Mouse (Mus musculus): ENCODE data around the gene Ndc80. TPM values are rescaled to one million over a fixed set of nuclear protein-coding genes. Genes with fewer than 3 reads are reported as not detected.

Gene Ndc80
- polyA plus RNA-seq, 1 experiment: 0.38 TPM

- no peak for TF ChIP-seq POLR2A (IDR thresholded peaks at IDR 0.05; ENCODE audit: extremely low read depth, insufficient read depth, low read length)
- TF ChIP-seq CTCF (IDR thresholded peaks at IDR 0.05; ENCODE audit: extremely low read depth, insufficient read depth, low read length): no peak
- Histone ChIP-seq H3K4me3 (ENCODE audit: insufficient read depth, low read length) (no peak overlapping the region), H3K27ac (ENCODE audit: insufficient read depth, low read length) (no peak overlapping the region), H3K4me1 (ENCODE audit: control insufficient read depth, insufficient read depth, low read length) (no peaks in the 10 kb centered on the region)
Measured at GRCm38 (mm10) chr17:71510297-71510696, 16.4 kb downstream of the Ndc80 start.

GRCm38 (mm10) chr17:71506832-71507231 is 19.8 kb downstream of the Ndc80 start:
- Histone ChIP-seq H3K4me1 (ENCODE audit: control insufficient read depth, insufficient read depth, low read length) (no peaks in the 10 kb centered on the region), H3K27ac (ENCODE audit: insufficient read depth, low read length) (no peak overlapping the region), H3K4me3 (ENCODE audit: insufficient read depth, low read length) (no peak overlapping the region)
- TF ChIP-seq CTCF (IDR thresholded peaks at IDR 0.05; ENCODE audit: extremely low read depth, insufficient read depth, low read length): no peak
- no peak for TF ChIP-seq POLR2A (IDR thresholded peaks at IDR 0.05; ENCODE audit: extremely low read depth, insufficient read depth, low read length)

- TF ChIP-seq POLR2A (IDR thresholded peaks at IDR 0.05; ENCODE audit: extremely low read depth, insufficient read depth, low read length) (no peak), CTCF (IDR thresholded peaks at IDR 0.05; ENCODE audit: extremely low read depth, insufficient read depth, low read length) (no peak)
- H3K27ac ChIP-seq (ENCODE audit: insufficient read depth, low read length): no peak overlapping the region
- no peaks in the 10 kb centered on the region for H3K4me1 ChIP-seq (ENCODE audit: control insufficient read depth, insufficient read depth, low read length)
- no peak overlapping the region for H3K4me3 ChIP-seq (ENCODE audit: insufficient read depth, low read length)
Measured at GRCm38 (mm10) chr17:71495784-71496183, 30.9 kb downstream of the Ndc80 start.

DNA sequence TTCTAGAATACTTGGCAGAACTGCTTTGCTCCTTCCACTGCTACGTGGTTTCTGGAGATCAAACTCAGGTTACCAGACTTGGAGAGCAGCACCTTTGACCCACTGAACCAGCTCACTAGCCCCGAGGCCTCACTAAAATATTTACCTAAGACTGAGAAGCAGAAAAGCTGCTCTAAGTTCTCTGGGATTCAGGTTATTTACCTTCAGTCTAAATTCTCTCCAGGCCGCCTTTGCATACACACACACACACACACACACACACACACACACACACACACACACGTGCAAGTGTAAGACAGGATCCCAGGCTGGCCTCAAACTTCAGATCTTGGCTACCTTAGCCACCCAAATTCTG is 35.3 kb downstream of the Ndc80 start:
- Histone ChIP-seq H3K4me3 (ENCODE audit: insufficient read depth, low read length) (no peak overlapping the region), H3K27ac (ENCODE audit: insufficient read depth, low read length) (no peak overlapping the region)
- TF ChIP-seq POLR2A (IDR thresholded peaks at IDR 0.05; ENCODE audit: extremely low read depth, insufficient read depth, low read length): no peak
- no peak for TF ChIP-seq CTCF (IDR thresholded peaks at IDR 0.05; ENCODE audit: extremely low read depth, insufficient read depth, low read length)

GRCm38 (mm10) chr17:71490666-71491331 is 35.9 kb downstream of the Ndc80 start:
- no peak overlapping the region for H3K4me3 ChIP-seq (ENCODE audit: insufficient read depth, low read length)
- H3K4me1 ChIP-seq (ENCODE audit: control insufficient read depth, insufficient read depth, low read length): no peaks in the 10 kb centered on the region
- no peak for TF ChIP-seq POLR2A (IDR thresholded peaks at IDR 0.05; ENCODE audit: extremely low read depth, insufficient read depth, low read length)
- no peak for TF ChIP-seq CTCF (IDR thresholded peaks at IDR 0.05; ENCODE audit: extremely low read depth, insufficient read depth, low read length)
- H3K27ac ChIP-seq (ENCODE audit: insufficient read depth, low read length): no peak overlapping the region

More for the DNA sequence above, 35.3 kb downstream of the Ndc80 start:
- H3K4me1 ChIP-seq (ENCODE audit: control insufficient read depth, insufficient read depth, low read length): no peaks in the 10 kb centered on the region

DNA sequence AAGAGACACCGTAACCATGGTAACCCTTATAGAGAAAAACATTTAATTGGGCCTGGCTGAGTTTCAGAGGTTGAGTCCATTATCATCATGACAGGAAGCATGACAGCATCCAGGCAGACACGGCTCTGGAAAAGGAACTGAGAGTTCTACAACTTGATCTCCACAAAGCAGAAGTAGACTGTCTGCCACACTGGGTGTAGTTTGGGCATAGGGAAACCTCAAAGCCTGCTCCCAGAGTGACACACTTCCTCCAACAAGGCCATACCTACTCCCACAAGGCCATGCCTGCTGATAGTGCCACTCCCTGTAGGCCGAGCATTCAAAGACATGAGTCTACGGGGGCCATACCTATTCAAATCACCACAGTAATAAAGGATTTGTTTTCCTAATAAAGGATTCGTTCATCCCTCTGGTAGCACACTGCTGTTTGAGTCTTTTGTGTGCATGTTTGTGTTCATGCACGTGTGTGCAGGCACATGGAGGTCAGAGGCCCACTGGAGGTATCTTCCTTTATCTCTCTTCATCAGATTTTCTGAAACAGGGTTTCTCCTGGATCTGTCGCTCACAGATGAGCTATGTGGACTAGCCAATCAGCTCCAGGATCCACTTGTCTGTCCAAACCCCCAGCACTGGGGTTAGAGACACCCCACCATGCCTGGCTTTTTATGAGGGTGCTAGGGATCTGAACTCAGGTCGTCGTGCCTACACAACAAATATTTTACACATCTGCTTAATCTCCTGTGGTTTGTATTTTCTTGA is 36.8 kb downstream of the Ndc80 start:
- TF ChIP-seq CTCF (IDR thresholded peaks at IDR 0.05; ENCODE audit: extremely low read depth, insufficient read depth, low read length): no peak
- TF ChIP-seq POLR2A (IDR thresholded peaks at IDR 0.05; ENCODE audit: extremely low read depth, insufficient read depth, low read length): no peak
- H3K4me1 ChIP-seq (ENCODE audit: control insufficient read depth, insufficient read depth, low read length): no peaks in the 10 kb centered on the region
- H3K4me3 ChIP-seq (ENCODE audit: insufficient read depth, low read length): no peak overlapping the region

DNA sequence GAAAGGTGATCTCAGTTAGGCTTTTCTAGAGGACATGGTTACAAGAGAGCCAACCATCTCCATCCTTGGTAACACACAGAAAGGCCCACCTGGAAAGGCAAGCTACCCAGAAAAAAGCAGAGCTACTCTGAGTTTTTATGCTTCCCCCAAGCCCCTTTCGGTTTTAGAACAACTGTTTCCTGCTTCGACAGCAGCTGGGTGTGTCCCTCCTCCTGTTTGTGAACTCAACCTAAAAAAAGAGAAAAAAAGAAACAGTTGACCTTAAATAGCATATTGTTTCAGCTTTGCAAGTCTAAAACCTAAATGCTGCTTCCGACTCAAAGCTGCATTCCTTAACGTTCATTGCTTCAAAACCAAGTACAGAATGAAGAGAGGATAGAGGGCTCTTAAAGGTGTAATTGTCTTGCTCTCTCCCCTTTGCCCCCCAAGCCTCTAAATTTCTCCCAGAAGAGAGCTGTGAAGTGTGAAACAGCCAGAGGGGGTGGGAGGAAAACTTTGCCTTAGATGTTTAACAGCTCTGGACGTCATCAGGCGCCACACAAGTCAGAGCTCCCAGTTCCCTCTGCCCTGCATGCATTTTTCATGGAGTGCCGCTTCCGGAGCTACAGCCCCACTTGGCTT is 40.3 kb downstream of the Ndc80 start:
- peak overlapping the region; percentile 95 for H3K27ac ChIP-seq (ENCODE audit: insufficient read depth, low read length)
- no peak overlapping the region for H3K4me3 ChIP-seq (ENCODE audit: insufficient read depth, low read length)

More for the DNA sequence above, 36.8 kb downstream of the Ndc80 start:
- H3K27ac ChIP-seq (ENCODE audit: insufficient read depth, low read length): no peak overlapping the region

DNA sequence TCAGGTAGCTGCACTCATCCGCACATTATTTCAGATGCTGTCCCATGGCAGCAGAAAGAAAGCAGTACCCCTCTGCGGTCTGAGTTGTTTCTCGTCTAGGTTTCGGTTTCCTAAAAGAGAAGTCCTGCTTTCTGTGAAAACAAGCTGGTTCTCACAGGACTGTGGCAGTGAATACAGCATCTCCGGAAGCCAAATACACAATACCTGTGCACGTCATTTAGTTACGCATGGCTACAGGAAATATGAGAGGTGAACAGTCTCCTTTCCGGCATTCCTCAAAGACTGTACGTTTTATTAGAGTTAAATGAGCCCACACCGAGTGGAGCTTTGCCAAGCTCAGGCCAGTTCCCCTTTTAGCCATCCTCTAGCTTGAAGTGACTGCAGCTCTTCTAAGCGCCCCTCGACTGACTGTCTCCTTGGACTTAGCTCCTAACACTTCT is 40.8 kb downstream of the Ndc80 start:
- no peak overlapping the region for H3K4me3 ChIP-seq (ENCODE audit: insufficient read depth, low read length)
- H3K4me1 ChIP-seq (ENCODE audit: control insufficient read depth, insufficient read depth, low read length): no peaks in the 10 kb centered on the region
- H3K27ac ChIP-seq (ENCODE audit: insufficient read depth, low read length): peak overlapping the region; percentile 95
- TF ChIP-seq CTCF (IDR thresholded peaks at IDR 0.05; ENCODE audit: extremely low read depth, insufficient read depth, low read length): no peak
- no peak for TF ChIP-seq POLR2A (IDR thresholded peaks at IDR 0.05; ENCODE audit: extremely low read depth, insufficient read depth, low read length)

More for the DNA sequence above, 40.3 kb downstream of the Ndc80 start:
- TF ChIP-seq POLR2A (IDR thresholded peaks at IDR 0.05; ENCODE audit: extremely low read depth, insufficient read depth, low read length): no peak
- TF ChIP-seq CTCF (IDR thresholded peaks at IDR 0.05; ENCODE audit: extremely low read depth, insufficient read depth, low read length): no peak
- H3K4me1 ChIP-seq (ENCODE audit: control insufficient read depth, insufficient read depth, low read length): no peaks in the 10 kb centered on the region

DNA sequence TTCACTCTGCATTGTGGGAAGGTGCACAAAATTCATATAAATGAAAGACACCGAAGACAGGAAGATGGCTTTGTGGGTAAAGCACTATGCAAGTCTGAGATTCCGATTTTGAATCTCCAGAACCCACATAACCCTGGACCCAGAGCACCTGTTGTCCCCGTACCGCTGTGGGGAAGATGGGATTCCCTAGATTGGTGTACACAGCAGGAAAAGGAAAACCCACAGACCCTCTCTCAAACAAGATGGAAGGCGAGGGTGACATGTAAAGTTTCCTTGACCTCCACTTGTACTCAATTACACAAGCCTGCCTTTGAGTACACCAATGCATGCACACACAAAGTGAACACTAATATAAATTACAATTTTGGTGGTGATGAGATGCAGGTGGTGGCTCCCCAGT is 41.9 kb downstream of the Ndc80 start:
- Histone ChIP-seq H3K4me1 (ENCODE audit: control insufficient read depth, insufficient read depth, low read length) (no peaks in the 10 kb centered on the region), H3K27ac (ENCODE audit: insufficient read depth, low read length) (no peak overlapping the region; the same call in 1 of the 2 replicates), H3K4me3 (ENCODE audit: insufficient read depth, low read length) (no peak overlapping the region)
- TF ChIP-seq POLR2A (IDR thresholded peaks at IDR 0.05; ENCODE audit: extremely low read depth, insufficient read depth, low read length): no peak
